ENCODE assay signal across 30 mouse cellular contexts in the genomic region with DNA sequence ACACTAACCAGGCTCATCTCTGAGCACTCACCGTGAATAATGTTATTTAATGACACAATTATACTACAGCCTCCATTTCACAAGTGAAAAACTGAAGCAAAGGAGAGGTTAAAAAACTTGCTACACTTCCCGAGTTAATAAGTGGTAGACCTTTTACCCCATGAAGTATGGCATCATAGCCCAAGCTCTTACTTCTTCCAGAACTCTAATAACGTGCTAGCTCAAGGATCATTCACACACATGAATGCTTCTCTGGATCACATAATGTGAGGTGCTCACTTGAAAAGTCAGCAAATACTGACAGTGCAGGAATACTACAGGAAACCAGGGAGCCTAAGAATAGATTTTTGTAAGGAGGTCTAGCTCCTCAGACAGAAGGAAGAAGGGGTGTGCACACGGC. TPM values are rescaled to one million over a fixed set of nuclear protein-coding genes. Genes with fewer than 3 reads are reported as not detected.
DNase-seq lines count a peak whose midpoint lies in the region; ATAC-seq lines count a peak whose summit lies in the region.
"Had no signal": no experiment of that assay in that cellular context is flagged by ENCODE, and none has a peak within 500 bp of the region (broad histone marks: within the 10 kb centered on the region; RNA-seq: fewer than 3 reads in every experiment).

No protein-coding gene starts in this region.

- H3K4me2 ChIP-seq in kidney, embryonic 15.5 days = no peak overlapping the region
- no peak overlapping the region for H3K4me2 ChIP-seq in lung, embryonic 15.5 days
- H3K4me2 ChIP-seq: embryonic facial prominence, embryonic 12.5 days; embryonic facial prominence, embryonic 15.5 days; hindbrain, embryonic 14.5 days had no signal

- no peak overlapping the region for H3K9ac ChIP-seq in kidney, embryonic 15.5 days
- no peak overlapping the region for H3K9ac ChIP-seq in lung, embryonic 15.5 days
- H3K9ac ChIP-seq: embryonic facial prominence, embryonic 12.5 days; embryonic facial prominence, embryonic 15.5 days; forebrain, postnatal 0 days; hindbrain, embryonic 14.5 days had no signal

- no peak for ATAC-seq in kidney, embryonic 15.5 days (replicated peaks; ENCODE audit: low FRiP score)
- ATAC-seq in lung, embryonic 15.5 days (ENCODE audit: borderline replicate concordance, extremely low read depth, low FRiP score, low TSS enrichment) = no peak
- ATAC-seq: forebrain, embryonic 14.5 days; forebrain, postnatal 0 days; hindbrain, postnatal 0 days; inflammation-experienced regulatory T-cells, adult 6 months; Patski had no signal

- 67% methylated on average over 4 of the region's 4 CpGs for WGBS in kidney, embryonic 15.5 days
- WGBS in lung, embryonic 15.5 days = 56% methylated on average over 4 of the region's 4 CpGs

- no peaks in the 10 kb centered on the region for H3K9me3 ChIP-seq in kidney, embryonic 15.5 days (replicated peaks)
- no peaks in the 10 kb centered on the region for H3K9me3 ChIP-seq in lung, embryonic 15.5 days
- H3K9me3 ChIP-seq: embryonic facial prominence, embryonic 12.5 days; embryonic facial prominence, embryonic 15.5 days; heart, embryonic 10.5 days had no signal

- no peaks in the 10 kb centered on the region for H3K36me3 ChIP-seq in kidney, embryonic 15.5 days
- no peaks in the 10 kb centered on the region for H3K36me3 ChIP-seq in lung, embryonic 15.5 days
- H3K36me3 ChIP-seq: embryonic facial prominence, embryonic 12.5 days; embryonic facial prominence, embryonic 15.5 days; G1E; heart, embryonic 10.5 days had no signal

- H3K27ac ChIP-seq in kidney, embryonic 15.5 days = 0 out of 2 replicates have a peak overlapping the region, but pooled peaks have one; percentile 24
- peak overlapping the region; percentile 84 for H3K27ac ChIP-seq in lung, embryonic 15.5 days
- 0 out of 2 replicates have a peak overlapping the region, but pooled peaks have one; percentile 28 for H3K27ac ChIP-seq in brown adipose tissue, adult 24 weeks (replicated peaks; ENCODE audit: low read depth, low read length)
- H3K27ac ChIP-seq: embryonic facial prominence, embryonic 12.5 days; embryonic facial prominence, embryonic 15.5 days; heart, embryonic 10.5 days; hindbrain, embryonic 14.5 days; hindbrain, postnatal 0 days had no signal

- H3K4me1 ChIP-seq in kidney, embryonic 15.5 days = peaks cover 24% of the 10 kb centered on the region
- peaks cover 51% of the 10 kb centered on the region for H3K4me1 ChIP-seq in lung, embryonic 15.5 days
- H3K4me1 ChIP-seq in brown adipose tissue, adult 24 weeks (ENCODE audit: control insufficient read depth, insufficient read depth, insufficient read length, low read length) = peaks cover 47% of the 10 kb centered on the region
- H3K4me1 ChIP-seq: embryonic facial prominence, embryonic 12.5 days; embryonic facial prominence, embryonic 15.5 days had no signal

- no peak overlapping the region for H3K4me3 ChIP-seq in kidney, embryonic 15.5 days (replicated peaks)
- no peak overlapping the region for H3K4me3 ChIP-seq in lung, embryonic 15.5 days
- H3K4me3 ChIP-seq in brown adipose tissue, adult 24 weeks (ENCODE audit: insufficient read depth, low read depth, low read length) = no peak overlapping the region
- H3K4me3 ChIP-seq: embryonic facial prominence, embryonic 12.5 days; embryonic facial prominence, embryonic 15.5 days; heart, embryonic 10.5 days had no signal

- peak; percentile 22 for DNase-seq in heart, adult 11 months
- DNase-seq in heart, adult 8-10 months (ENCODE audit: low spot score) = no peak
- no peak for DNase-seq in kidney, postnatal 25 days
- no peak for DNase-seq in lung, adult 18-20 months
- DNase-seq: adrenal gland, postnatal 10 days; adrenal gland, postnatal 36 days; B cell, adult 2 months; cerebellum, adult 11 months; cerebellum, adult 2 months; cerebellum, adult 9-11 months; cerebellum, postnatal 25 days; forebrain, postnatal 0 days; gastrocnemius, postnatal 10 days; gastrocnemius, postnatal 36 days; heart, postnatal 4 days had no signal

- no peaks in the 10 kb centered on the region for H3K27me3 ChIP-seq in kidney, embryonic 15.5 days
- no peaks in the 10 kb centered on the region for H3K27me3 ChIP-seq in lung, embryonic 15.5 days
- H3K27me3 ChIP-seq: CH12.LX; embryonic facial prominence, embryonic 12.5 days; embryonic facial prominence, embryonic 15.5 days; Patski had no signal

RNA-seq across cellular contexts. Expression of a gene that starts 12.4 kb away (rescaled TPM):
- 100 to 1,000 TPM; 195 to 206 (median 199) TPM for total RNA-seq in heart, adult 8-10 months (2022)
- polyA plus RNA-seq in kidney, embryonic 15.5 days (2015; fragmentation: Nextera tagmentation; extraction: Ambion mirVana) = 21.6 and 21.8 TPM in 2 replicates
- polyA plus RNA-seq in lung, embryonic 15.5 days (2015; fragmentation: Nextera tagmentation; extraction: Ambion mirVana) = 19.0 and 25.0 TPM in 2 replicates
- polyA plus RNA-seq in brown adipose tissue, adult 24 weeks (2012; ENCODE audit: insufficient read depth, insufficient read length, missing spikeins) = 51.4 and 76.4 TPM in 2 replicates
- total RNA-seq: CH12.LX; common myeloid progenitor, adult 5-6 weeks; granulocyte monocyte progenitor cell, adult 5-6 weeks had no signal
- polyA plus RNA-seq: G1E; inflammation-experienced regulatory T-cells, adult 6 months had no signal

Comparison
In these comparisons a context has a peak if more than half of its experiments do, and no peak if none do; other contexts are left out.
1. H3K27ac ChIP-seq: peak in every context shown above with its lines; median percentile 84 in lung, embryonic 15.5 days; 28 in brown adipose tissue, adult 24 weeks; 24 in kidney, embryonic 15.5 days.